Mouse (Mus musculus) C2C12 (cell line): ENCODE data around the gene Zfp74.

Source experiments
- CEBPB ChIP-seq: IDR thresholded peaks from one replicate; pipeline ENCODE4 v1.6.1; 2011; ENCODE audit warnings: low read depth, mild to moderate bottlenecking, control low read depth, moderate library complexity
- CTCF ChIP-seq: IDR thresholded peaks from one replicate; pipeline ENCODE4 v1.5.1; 2011; ENCODE audit not compliant: control insufficient read depth, insufficient read depth, insufficient read length
- FOSL1 ChIP-seq: IDR thresholded peaks from one replicate; pipeline ENCODE4 v1.8.0; 2011; ENCODE audit warnings: mild to moderate bottlenecking, low read length; ENCODE audit not compliant: poor library complexity, insufficient read depth, severe bottlenecking
- MAX ChIP-seq: IDR thresholded peaks from one replicate; pipeline ENCODE4 v1.6.1; 2011; ENCODE audit warnings: mild to moderate bottlenecking, control low read depth
- MYOD1 ChIP-seq: IDR thresholded peaks from one replicate; pipeline ENCODE4 v1.6.1; 2011; ENCODE audit warnings: low read depth; ENCODE audit not compliant: control insufficient read depth, insufficient read length
- MYOG ChIP-seq: IDR thresholded peaks from one replicate; pipeline ENCODE4 v1.6.1; 2011; ENCODE audit not compliant: control insufficient read depth, insufficient read length; ENCODE audit errors: extremely low read depth
- USF1 ChIP-seq: IDR thresholded peaks from one replicate; pipeline ENCODE4 v1.6.1; 2011; ENCODE audit warnings: low read depth, mild to moderate bottlenecking, control low read depth, moderate library complexity

- no peak for TF ChIP-seq CTCF
- no peak for TF ChIP-seq FOSL1
- TF ChIP-seq USF1: no peak
- no peak for TF ChIP-seq MAX
- TF ChIP-seq MYOD1: no peak
- TF ChIP-seq MYOG: no peak
- no peak for TF ChIP-seq CEBPB
Measured at GRCm38 (mm10) chr7:29983340-29983689, 29.4 kb upstream of the Zfp74 start.
